Mouse (Mus musculus) bone marrow, adult 2 months (tissue): Measurements from ENCODE around the gene Ccl1. TPM values are rescaled to one million over a fixed set of nuclear protein-coding genes. Genes with fewer than 3 reads are reported as not detected.

Source experiments
- H3K27ac ChIP-seq: fragments of 200-500 bp; 2 replicates; pipeline ENCODE4 v1.5.1; 2012; ENCODE audit warnings: low read depth, mild to moderate bottlenecking, control low read depth, inconsistent platforms, low read length; ENCODE audit not compliant: control insufficient read depth, poor library complexity, insufficient read depth
- H3K4me1 ChIP-seq: fragments of 200-500 bp; 2 replicates; pipeline ENCODE4 v1.6.1; 2011; ENCODE audit warnings: low read length; ENCODE audit not compliant: control insufficient read depth, insufficient read depth
- H3K4me3 ChIP-seq: fragments of 200-500 bp; replicated peaks from 2 replicates; pipeline ENCODE3; 2011; ENCODE audit warnings: mild to moderate bottlenecking, low read depth, low read length, control low read depth; ENCODE audit not compliant: control insufficient read depth
- CTCF ChIP-seq: fragments of 200-500 bp; IDR thresholded peaks from 2 replicates; pipeline ENCODE4 v1.5.1; 2011; ENCODE audit warnings: low read length, control low read depth; ENCODE audit not compliant: control insufficient read depth, insufficient read depth
- POLR2A ChIP-seq: fragments of 200-500 bp; IDR thresholded peaks from 2 replicates; pipeline ENCODE4 v1.6.1; 2011; ENCODE audit warnings: low read depth, mild to moderate bottlenecking, control low read depth, low read length, borderline replicate concordance; ENCODE audit not compliant: control insufficient read depth
- WGBS: fragments of 180-500 bp; shearing (Covaris S2); methylation state at CpG from one replicate; pipeline ENCODE4 v1.1.7; 2018; 5-methylcytosine and 5-hydroxymethylcytosine counted together
- polyA plus RNA-seq: library from polyadenylated mRNA; stranded (reverse); fragments of >200 nt; gene quantifications from 2 replicates; pipeline ENCODE4 v1.2.4, GENCODE M21; 2011; ENCODE audit warnings: low replicate concordance; ENCODE audit not compliant: missing spikeins, insufficient read depth, insufficient read length

Gene Ccl1
- polyA plus RNA-seq, 1 experiment = not detected

GRCm38 (mm10) chr11:82178161-82178560, 127.3 kb downstream of the Ccl1 start:
- WGBS = 49% methylated on average over 5 of the region's 5 CpGs
- no peak overlapping the region for H3K27ac ChIP-seq
- H3K4me1 ChIP-seq = no peaks in the 10 kb centered on the region
- H3K4me3 ChIP-seq = no peak overlapping the region
- TF ChIP-seq CTCF (no peak), POLR2A (no peak)

DNA sequence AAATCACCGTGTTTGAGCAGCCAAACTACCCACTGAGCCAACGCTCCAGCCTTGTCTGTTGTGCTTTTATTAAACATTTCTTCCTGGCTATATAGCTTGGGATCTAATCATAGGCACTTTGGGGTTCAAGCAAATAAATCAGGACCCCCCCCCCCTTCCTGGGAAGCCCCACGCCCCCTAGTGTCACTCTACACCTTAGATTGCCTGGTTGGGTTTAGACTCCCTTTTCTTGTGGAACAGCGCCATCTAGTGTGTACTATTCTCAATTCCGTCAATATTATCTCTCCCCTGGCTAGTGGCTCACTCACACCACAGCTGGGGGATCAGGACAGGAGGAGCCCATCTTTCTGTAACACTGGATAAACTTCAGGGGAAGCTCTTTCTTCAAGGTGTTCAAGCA, 127.8 kb downstream of the Ccl1 start:
- WGBS = 31% methylated on average over 5 of the region's 5 CpGs
- Histone ChIP-seq H3K4me1 (no peaks in the 10 kb centered on the region), H3K27ac (no peak overlapping the region), H3K4me3 (no peak overlapping the region)
- TF ChIP-seq CTCF (peak; percentile 41), POLR2A (no peak)

DNA sequence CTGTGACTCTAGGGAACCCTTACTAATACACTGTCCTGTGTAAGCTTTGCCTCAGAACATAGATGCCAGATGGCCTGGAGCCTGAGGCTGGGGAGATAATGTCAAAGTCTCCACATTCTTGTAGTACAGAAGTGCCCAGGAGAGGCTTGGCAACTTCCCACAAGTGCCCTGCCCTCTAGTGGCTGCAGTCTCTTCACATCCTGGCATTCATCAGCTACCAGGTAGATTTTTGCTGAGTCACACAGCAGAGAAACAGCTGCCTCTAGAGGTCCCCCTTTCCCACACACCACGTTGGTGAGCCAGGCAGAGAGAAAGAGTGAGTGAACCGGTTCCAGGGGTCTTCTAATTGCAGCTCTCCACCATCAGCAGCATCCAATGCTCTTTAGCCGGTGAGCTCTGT, 130.7 kb downstream of the Ccl1 start:
- TF ChIP-seq POLR2A (no peak), CTCF (peak; percentile 66)
- Histone ChIP-seq H3K27ac (no peak overlapping the region), H3K4me3 (no peak overlapping the region), H3K4me1 (no peaks in the 10 kb centered on the region)
- 17% methylated on average over 3 of the region's 3 CpGs for WGBS

DNA sequence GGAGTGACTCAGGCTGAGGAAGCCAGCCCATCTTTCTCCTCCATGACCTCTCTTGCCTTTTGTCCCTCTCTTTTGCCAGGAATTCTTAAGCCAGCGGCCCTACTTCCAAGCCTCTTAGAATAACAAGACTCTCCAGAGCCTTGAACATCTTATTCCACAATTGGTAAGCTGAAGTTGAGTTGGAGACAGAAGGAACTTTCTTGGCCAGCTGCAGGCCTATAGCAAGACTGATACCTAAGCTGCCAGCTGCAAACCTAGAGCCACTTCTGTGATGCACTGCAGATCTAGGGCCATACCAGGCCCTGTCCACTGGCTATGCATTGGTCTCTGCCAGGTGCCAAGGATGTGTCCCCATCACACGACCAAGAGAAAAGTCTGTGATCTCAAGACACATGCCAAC, 132.0 kb downstream of the Ccl1 start:
- Histone ChIP-seq H3K27ac (no peak overlapping the region), H3K4me1 (no peaks in the 10 kb centered on the region), H3K4me3 (no peak overlapping the region)
- no peak for TF ChIP-seq POLR2A
- WGBS = 83% methylated on average over 2 of the region's 2 CpGs

- 50% methylated on average over 7 of the region's 7 CpGs for WGBS
- TF ChIP-seq POLR2A (no peak), CTCF (no peak)
- Histone ChIP-seq H3K27ac (no peak overlapping the region), H3K4me3 (no peak overlapping the region), H3K4me1 (no peaks in the 10 kb centered on the region)
These were observed 134.0 kb downstream of the Ccl1 start for GRCm38 (mm10) chr11:82171316-82172071.

DNA sequence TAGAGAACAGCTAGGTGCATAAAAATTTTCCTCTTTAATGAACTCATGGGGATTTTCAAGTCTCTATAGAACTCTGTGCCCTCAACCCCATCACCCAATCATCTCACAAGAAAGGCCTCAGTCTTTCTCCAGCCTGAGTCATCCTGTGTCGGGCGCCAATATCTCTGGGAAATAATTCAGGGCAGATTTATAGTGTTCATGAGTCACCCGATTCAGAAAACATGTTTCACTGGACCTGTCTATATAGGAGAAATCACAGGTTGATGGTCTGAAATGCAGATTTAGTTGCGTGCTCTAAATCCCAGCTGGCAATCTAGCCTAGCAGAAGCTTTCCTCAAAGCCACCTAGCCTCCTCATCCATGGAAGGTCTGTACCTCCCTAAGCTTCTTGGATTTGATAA, 136.0 kb downstream of the Ccl1 start:
- TF ChIP-seq POLR2A = no peak
- no peak for TF ChIP-seq CTCF
- Histone ChIP-seq H3K27ac (no peak overlapping the region), H3K4me3 (no peak overlapping the region), H3K4me1 (no peaks in the 10 kb centered on the region)
- WGBS = 86% methylated on average over 4 of the region's 4 CpGs

GRCm38 (mm10) chr11:82168308-82168707, 137.2 kb downstream of the Ccl1 start:
- Histone ChIP-seq H3K4me1 (no peaks in the 10 kb centered on the region), H3K27ac (no peak overlapping the region), H3K4me3 (no peak overlapping the region)
- WGBS = 91% methylated on average over 2 of the region's 2 CpGs
- TF ChIP-seq POLR2A (no peak), CTCF (no peak)

DNA sequence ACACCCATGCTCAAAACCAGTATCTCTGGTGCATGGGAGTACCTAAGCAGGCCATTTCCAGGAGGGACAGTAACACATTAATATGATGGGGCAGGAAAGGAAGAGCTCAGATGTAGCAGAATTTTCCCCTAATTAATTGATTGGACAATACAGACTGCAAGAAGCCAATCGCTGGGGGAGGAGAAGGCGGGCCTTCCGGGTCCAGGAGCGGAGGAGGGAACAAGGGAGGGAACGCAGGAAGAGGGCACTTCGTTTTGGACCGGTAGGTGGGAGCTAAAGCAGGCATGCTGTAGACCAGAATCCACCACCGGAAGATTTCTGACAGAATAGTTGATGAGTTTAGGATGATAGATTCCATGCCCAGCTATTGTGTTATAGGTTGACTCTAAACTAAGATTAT, 142.2 kb downstream of the Ccl1 start:
- Histone ChIP-seq H3K27ac (no peak overlapping the region), H3K4me3 (no peak overlapping the region), H3K4me1 (no peaks in the 10 kb centered on the region)
- TF ChIP-seq POLR2A = no peak
- TF ChIP-seq CTCF = no peak
- WGBS = 55% methylated on average over 8 of the region's 8 CpGs

GRCm38 (mm10) chr11:82159126-82159525, 146.4 kb downstream of the Ccl1 start:
- WGBS = 83% methylated on average over 2 of the region's 2 CpGs
- no peaks in the 10 kb centered on the region for H3K4me1 ChIP-seq
- TF ChIP-seq CTCF (no peak), POLR2A (no peak)
- no peak overlapping the region for H3K27ac ChIP-seq
- no peak overlapping the region for H3K4me3 ChIP-seq
